Mouse (Mus musculus): ENCODE measurements around the gene Mief1.

DNA sequence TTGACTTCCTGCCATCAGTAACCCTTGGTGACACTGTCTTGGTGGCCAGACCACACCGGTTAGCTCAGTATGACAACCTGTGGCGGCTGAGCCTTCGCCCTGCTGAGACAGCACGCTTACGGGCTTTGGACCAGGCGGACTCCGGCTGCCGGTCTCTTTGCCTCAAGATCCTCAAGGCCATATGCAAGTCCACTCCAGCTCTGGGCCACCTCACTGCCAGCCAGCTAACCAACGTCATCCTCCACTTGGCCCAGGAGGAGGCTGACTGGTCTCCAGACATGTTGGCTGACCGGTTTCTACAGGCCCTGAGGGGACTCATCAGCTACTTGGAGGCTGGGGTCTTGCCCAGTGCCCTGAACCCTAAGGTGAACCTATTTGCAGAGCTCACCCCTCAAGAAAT is 15.9 kb downstream of the Mief1 start:
- TF ChIP-seq CTCF (IDR thresholded peaks at IDR 0.05; ENCODE audit: low read depth) (no peak), EP300 (IDR thresholded peaks at IDR 0.05; ENCODE audit: low read depth) (no peak)

Data from liver, postnatal 0 days (tissue).